Mouse (Mus musculus) heart, embryonic 13.5 days (tissue): ENCODE measurements around the gene Ghdc. TPM values are rescaled to one million over a fixed set of nuclear protein-coding genes. Genes with fewer than 3 reads are reported as not detected.

Experiments
- ATAC-seq: fragments of 200-750 bp; cut with Nextera tagmentation; 2 replicates; pipeline ENCODE4 v1.8.0; 2017; ENCODE audit warnings: moderate TSS enrichment; ENCODE audit not compliant: insufficient number of reproducible peaks, low FRiP score, low TSS enrichment; ENCODE audit errors: extremely low read depth
- H3K27ac ChIP-seq: fragments of 300-500 bp; sonication (generic); replicated peaks from 2 replicates; pipeline ENCODE4 v1.5.1; 2015; ENCODE audit warnings: moderate library complexity, mild to moderate bottlenecking, inconsistent platforms
- H3K27me3 ChIP-seq: fragments of 300-500 bp; sonication (generic); replicated peaks from 2 replicates; pipeline ENCODE4 v1.6.1; 2015; ENCODE audit warnings: mild to moderate bottlenecking, inconsistent platforms
- H3K36me3 ChIP-seq: fragments of 300-500 bp; sonication (generic); 2 replicates; pipeline ENCODE4 v1.6.1; 2015; ENCODE audit warnings: mild to moderate bottlenecking, inconsistent platforms
- H3K4me1 ChIP-seq: fragments of 300-500 bp; sonication (generic); 2 replicates; pipeline ENCODE4 v1.6.1; 2015; ENCODE audit warnings: inconsistent platforms
- H3K4me2 ChIP-seq: fragments of 300-500 bp; sonication (generic); 2 replicates; pipeline ENCODE4 v1.6.1; 2015; ENCODE audit warnings: inconsistent platforms, mild to moderate bottlenecking, moderate library complexity
- H3K4me3 ChIP-seq: fragments of 300-500 bp; sonication (generic); 2 replicates; pipeline ENCODE4 v1.5.1; 2015; ENCODE audit warnings: moderate library complexity, mild to moderate bottlenecking, inconsistent platforms
- H3K9ac ChIP-seq: fragments of 300-500 bp; sonication (generic); 2 replicates; pipeline ENCODE4 v1.6.1; 2015; ENCODE audit warnings: inconsistent platforms, mild to moderate bottlenecking, moderate library complexity
- H3K9me3 ChIP-seq: fragments of 300-500 bp; sonication (generic); 2 replicates; pipeline ENCODE4 v1.6.1; 2016; ENCODE audit warnings: inconsistent platforms
- WGBS: fragments of 180-500 bp; shearing (Covaris S2); methylation state at CpG from one replicate; pipeline ENCODE4 v1.1.7; 2015; ENCODE audit warnings: mixed read lengths; 5-methylcytosine and 5-hydroxymethylcytosine counted together
- polyA plus RNA-seq: library from polyadenylated mRNA; unstranded; fragments of >200 nt; fragmentation: Nextera tagmentation; extraction: Ambion mirVana; gene quantifications from 2 replicates; pipeline ENCODE4 v1.2.1, GENCODE M21; 2015

Ghdc gene
- polyA plus RNA-seq, 1 experiment from 2014 or later, result 6.0 TPM

DNA sequence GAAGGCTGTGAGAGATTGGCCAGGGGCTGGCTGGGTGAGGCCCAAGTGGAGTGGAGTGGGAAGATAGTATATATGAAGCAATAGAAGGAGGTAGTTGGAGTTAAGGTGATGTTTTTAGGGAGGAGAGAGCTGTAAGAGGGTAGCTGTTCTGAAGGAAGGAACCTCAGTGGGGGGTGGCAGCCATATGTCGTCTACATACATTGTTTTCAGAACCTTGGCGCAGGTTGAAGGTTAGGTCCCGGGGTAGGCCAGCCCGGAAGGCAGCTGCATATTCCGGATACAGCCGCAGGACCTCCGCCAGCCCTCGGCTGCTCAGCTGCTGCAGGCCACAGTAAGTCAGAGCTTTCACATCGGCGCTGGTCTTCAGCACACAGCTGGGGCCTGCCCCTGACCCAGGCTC lies 24.2 kb downstream of the Ghdc start:
- Histone ChIP-seq H3K4me1 (no peaks in the 10 kb centered on the region), H3K9ac (no peak overlapping the region), H3K27ac (no peak overlapping the region), H3K36me3 (no peaks in the 10 kb centered on the region), H3K27me3 (peaks cover 74% of the 10 kb centered on the region), H3K4me2 (no peak overlapping the region), H3K4me3 (no peak overlapping the region), H3K9me3 (no peaks in the 10 kb centered on the region)
- ATAC-seq, result no peak
- 79% methylated on average over 10 of the region's 10 CpGs for WGBS

DNA sequence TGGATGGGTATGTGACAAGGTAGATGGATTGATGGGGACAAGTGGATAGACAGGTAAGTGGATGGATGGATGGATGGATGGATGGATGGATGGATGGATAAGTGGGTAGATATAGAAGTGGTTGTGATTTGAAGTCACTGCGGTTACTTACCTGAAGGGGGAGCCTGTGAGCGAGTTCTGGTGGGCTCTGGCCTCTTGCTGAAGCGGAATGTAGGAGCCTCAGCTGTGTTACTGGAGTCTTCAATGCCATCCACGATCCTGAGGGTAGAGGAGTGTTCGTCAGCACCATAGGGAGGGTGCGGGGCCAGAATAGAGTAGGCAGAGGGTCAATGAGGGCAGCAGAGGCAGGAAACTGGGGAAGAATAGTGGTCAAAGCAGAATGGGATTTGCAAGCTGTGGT lies 25.7 kb downstream of the Ghdc start:
- Histone ChIP-seq H3K9ac (no peak overlapping the region), H3K9me3 (no peaks in the 10 kb centered on the region), H3K4me3 (no peak overlapping the region), H3K27me3 (peaks cover 73% of the 10 kb centered on the region), H3K4me2 (no peak overlapping the region), H3K4me1 (no peaks in the 10 kb centered on the region), H3K27ac (no peak overlapping the region), H3K36me3 (no peaks in the 10 kb centered on the region)
- no peak for ATAC-seq
- 16% methylated on average over 6 of the region's 6 CpGs for WGBS

DNA sequence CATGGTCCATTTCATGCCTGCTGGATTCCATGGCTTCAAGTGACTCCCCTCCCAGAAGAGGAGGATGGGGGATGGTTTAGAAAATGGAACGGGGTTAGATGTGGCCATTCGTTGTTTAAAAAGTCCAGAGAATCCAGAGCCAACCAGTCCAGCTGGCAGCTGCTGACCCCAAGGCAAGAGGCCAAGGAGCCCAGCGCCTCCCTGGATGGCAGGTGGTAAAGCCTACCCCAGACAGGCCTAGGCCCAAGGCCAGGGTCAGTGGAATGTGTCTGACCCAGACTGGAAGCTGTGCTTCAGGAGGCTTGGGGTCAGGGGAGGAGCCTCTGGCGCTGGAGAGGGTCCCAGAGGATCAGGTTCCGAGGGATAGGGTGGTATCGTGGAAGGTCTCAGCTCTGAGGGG lies 29.4 kb downstream of the Ghdc start:
- ATAC-seq, result no peak
- 58% methylated on average over 6 of the region's 6 CpGs for WGBS
- H3K4me1 ChIP-seq, result peaks cover 15% of the 10 kb centered on the region
- H3K27me3 ChIP-seq, result peaks cover 41% of the 10 kb centered on the region
- H3K4me2 ChIP-seq, result no peak overlapping the region
- H3K27ac ChIP-seq, result no peak overlapping the region
- no peaks in the 10 kb centered on the region for H3K36me3 ChIP-seq
- H3K9ac ChIP-seq, result no peak overlapping the region
- no peak overlapping the region for H3K4me3 ChIP-seq
- no peaks in the 10 kb centered on the region for H3K9me3 ChIP-seq

DNA sequence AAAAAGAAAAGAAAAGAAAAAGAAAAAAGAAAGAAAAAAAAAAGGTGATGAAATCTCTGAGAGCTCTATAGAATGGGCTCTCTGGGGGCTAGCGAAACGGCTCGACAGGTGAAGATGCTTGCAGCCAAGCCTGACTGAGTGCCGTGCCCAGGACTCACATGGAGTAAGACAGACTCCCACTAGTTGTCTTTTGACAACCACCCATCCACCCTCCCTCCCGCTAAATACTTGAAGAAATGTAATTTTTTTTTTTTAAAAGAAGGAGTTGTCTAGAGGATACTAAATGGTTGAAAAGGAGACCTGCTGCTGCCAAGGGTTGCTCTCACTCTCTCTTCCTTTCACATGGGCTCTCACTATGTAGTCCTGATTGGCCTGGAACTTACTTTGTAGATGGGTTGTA lies 32.0 kb downstream of the Ghdc start:
- Histone ChIP-seq H3K9ac (peak overlapping the region; percentile 84), H3K27ac (peak overlapping the region; percentile 83), H3K4me3 (peak overlapping the region; percentile 87), H3K36me3 (no peaks in the 10 kb centered on the region), H3K4me2 (peak overlapping the region; percentile 81), H3K9me3 (no peaks in the 10 kb centered on the region), H3K27me3 (peaks cover 23% of the 10 kb centered on the region), H3K4me1 (peaks cover 27% of the 10 kb centered on the region)
- 17% methylated on average over 5 of the region's 5 CpGs for WGBS
- no peak for ATAC-seq

GRCm38 (mm10) chr11:100738066-100738604 lies 32.6 kb downstream of the Ghdc start, which contains the start of gene Rab5c:
Gene Rab5c, minus strand, starts transcription at chr11:100738215.
- peak within 1 kb of the TSS; percentile 81 for H3K4me2 ChIP-seq
- H3K4me3 ChIP-seq, result peak within 1 kb of the TSS; percentile 87
- H3K36me3 ChIP-seq, result peaks cover 2% of the 10 kb centered on the region
- ATAC-seq, result peak; percentile 99
- H3K27ac ChIP-seq, result peak within 1 kb of the TSS; percentile 83
- peak within 1 kb of the TSS; percentile 95 for H3K9ac ChIP-seq
- no peaks in the 10 kb centered on the region for H3K9me3 ChIP-seq
- under 1% methylated on average over 39 of the region's 39 CpGs for WGBS
- H3K27me3 ChIP-seq, result peaks cover 23% of the 10 kb centered on the region
- peaks cover 27% of the 10 kb centered on the region for H3K4me1 ChIP-seq

DNA sequence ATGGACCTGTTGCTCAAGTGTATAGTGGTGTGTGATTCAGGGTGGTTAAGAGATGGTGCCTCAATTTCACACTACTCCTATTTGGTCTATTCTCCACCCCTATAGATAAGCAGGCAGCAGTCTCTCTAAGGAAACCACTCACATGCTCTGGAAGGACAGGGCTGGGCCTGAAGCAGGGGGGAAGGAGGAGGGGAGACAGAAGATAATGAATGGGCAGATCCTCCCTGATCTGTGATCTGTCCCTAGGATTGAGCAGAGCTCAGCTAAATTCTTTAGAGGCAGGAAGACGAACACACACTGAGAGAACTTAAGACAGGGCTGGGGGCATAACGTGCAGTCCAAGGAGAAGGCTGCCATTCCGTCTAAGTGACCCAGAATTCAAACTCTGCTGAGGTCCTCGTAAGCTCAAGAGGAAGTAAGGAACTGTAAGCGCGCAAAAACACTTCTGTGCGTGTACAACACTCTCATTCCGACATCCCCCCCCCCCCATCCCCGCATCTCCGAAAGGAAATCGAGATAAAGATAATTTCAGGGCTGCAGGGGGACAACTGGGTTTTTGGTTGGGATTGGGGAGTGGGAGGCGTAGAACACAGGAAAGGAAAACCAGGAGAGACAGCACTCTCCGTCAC lies 33.5 kb downstream of the Ghdc start:
- H3K27me3 ChIP-seq, result peaks cover 18% of the 10 kb centered on the region
- peak overlapping the region; percentile 87 for H3K4me3 ChIP-seq
- peak overlapping the region; percentile 81 for H3K4me2 ChIP-seq
- under 1% methylated on average over 13 of the region's 13 CpGs for WGBS
- H3K36me3 ChIP-seq, result peaks cover 11% of the 10 kb centered on the region
- H3K9ac ChIP-seq, result peak overlapping the region; percentile 95
- peaks cover 27% of the 10 kb centered on the region for H3K4me1 ChIP-seq
- no peak for ATAC-seq
- peak overlapping the region; percentile 74 for H3K27ac ChIP-seq
- no peaks in the 10 kb centered on the region for H3K9me3 ChIP-seq

- peak overlapping the region; percentile 87 for H3K4me3 ChIP-seq
- H3K9me3 ChIP-seq, result no peaks in the 10 kb centered on the region
- H3K27me3 ChIP-seq, result peaks cover 18% of the 10 kb centered on the region
- H3K4me1 ChIP-seq, result peaks cover 27% of the 10 kb centered on the region
- peak overlapping the region; percentile 81 for H3K4me2 ChIP-seq
- H3K27ac ChIP-seq, result peak overlapping the region; percentile 74; the same call in 1 of the 2 replicates
- peak overlapping the region; percentile 95 for H3K9ac ChIP-seq
- peaks cover 16% of the 10 kb centered on the region for H3K36me3 ChIP-seq
- WGBS, result 60% methylated on average over 4 of the region's 4 CpGs
- no peak for ATAC-seq
Measured at GRCm38 (mm10) chr11:100736746-100737080, 34.0 kb downstream of the Ghdc start.

DNA sequence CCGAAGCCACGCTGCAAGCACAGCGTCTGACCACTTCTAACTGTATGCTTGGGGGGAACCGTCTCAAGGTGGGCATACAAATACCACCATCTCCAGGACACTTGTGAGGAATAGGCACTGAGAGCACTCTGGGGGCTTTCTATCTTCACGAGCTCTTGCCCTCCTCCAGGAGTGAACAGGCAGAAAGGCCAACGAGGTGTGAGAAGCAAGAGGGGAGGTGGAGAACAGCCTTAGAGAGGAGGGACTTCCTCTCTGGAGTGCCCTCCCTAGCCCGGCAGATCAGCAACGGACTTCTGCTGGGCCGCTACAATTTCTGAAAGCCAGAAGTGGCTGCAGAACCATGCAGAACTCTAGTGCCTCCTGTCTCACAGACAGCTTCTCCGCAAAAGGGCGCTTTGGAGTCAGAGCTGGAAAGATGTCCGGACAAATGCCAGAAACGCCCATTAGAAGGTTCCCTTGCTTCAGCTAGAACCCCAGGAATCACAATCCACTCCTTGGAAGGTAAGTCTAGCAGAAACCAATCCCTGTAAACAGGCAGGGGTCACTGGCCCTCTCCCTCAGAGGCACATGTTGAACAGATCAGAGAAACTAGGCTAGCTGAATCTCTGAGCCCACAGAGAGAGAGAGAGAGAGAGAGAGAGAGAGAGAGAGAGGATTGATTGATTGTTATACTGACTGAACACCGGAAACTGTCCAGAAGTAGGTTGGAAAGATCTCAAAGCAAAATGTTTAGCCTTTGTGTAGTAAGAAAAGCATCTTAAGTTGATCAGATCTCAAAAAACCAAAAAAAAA lies 34.6 kb downstream of the Ghdc start:
- no peak for ATAC-seq
- H3K27me3 ChIP-seq, result peaks cover 14% of the 10 kb centered on the region
- peak overlapping the region; percentile 74 for H3K27ac ChIP-seq
- peak overlapping the region; percentile 87 for H3K4me3 ChIP-seq
- no peaks in the 10 kb centered on the region for H3K9me3 ChIP-seq
- 60% methylated on average over 14 of the region's 14 CpGs for WGBS
- peak overlapping the region; percentile 81 for H3K4me2 ChIP-seq
- H3K4me1 ChIP-seq, result peaks cover 27% of the 10 kb centered on the region
- peak overlapping the region; percentile 95 for H3K9ac ChIP-seq
- peaks cover 18% of the 10 kb centered on the region for H3K36me3 ChIP-seq

- Histone ChIP-seq H3K27me3 (peaks cover 8% of the 10 kb centered on the region), H3K27ac (no peak overlapping the region; the same call in 1 of the 2 replicates), H3K9ac (peak overlapping the region; percentile 95), H3K36me3 (peaks cover 18% of the 10 kb centered on the region), H3K9me3 (no peaks in the 10 kb centered on the region), H3K4me2 (peak overlapping the region; percentile 81), H3K4me3 (peak overlapping the region; percentile 87), H3K4me1 (peaks cover 27% of the 10 kb centered on the region)
- 88% methylated on average over 9 of the region's 9 CpGs for WGBS
- no peak for ATAC-seq
Measured at GRCm38 (mm10) chr11:100735134-100735865, 35.5 kb downstream of the Ghdc start.

DNA sequence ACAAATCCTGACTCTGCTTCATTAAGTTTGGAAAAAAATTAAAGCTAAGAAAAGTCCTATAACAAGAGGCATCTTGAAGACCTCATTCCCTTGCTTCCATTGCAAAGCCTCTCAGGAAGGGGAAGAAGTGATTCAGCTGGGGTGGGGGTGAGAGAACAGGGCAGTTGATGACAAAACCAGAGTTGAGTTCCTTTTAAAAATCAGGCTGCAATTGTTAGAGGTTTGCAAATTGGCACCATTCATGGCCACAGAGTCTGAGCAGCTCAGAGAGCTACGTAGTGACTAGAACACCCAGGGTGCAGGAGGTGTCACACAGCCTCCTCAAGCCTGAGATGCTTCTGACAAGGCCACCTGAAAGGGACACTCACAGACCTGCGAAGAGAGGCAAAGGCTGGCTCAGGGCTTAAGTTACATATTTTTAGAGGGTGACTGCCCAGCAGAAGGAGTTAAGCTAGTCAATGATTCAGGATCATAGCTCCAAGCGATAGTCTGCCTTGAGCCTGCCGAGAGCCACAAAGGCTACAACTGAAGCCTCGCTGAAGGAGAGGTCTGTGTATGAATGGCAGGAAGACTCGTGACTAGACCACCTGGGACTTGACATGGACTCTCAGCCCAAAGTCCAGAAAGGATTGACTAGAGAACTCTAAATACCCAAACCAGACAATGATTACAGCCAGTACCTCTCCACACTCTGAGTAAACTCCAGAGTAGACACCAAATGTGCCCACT lies 40.1 kb downstream of the Ghdc start:
- Histone ChIP-seq H3K36me3 (peaks cover 37% of the 10 kb centered on the region), H3K27me3 (no peaks in the 10 kb centered on the region), H3K4me3 (no peak overlapping the region), H3K9me3 (no peaks in the 10 kb centered on the region), H3K9ac (no peak overlapping the region), H3K4me1 (peaks cover 9% of the 10 kb centered on the region), H3K4me2 (no peak overlapping the region), H3K27ac (no peak overlapping the region)
- no peak for ATAC-seq
- 81% methylated on average over 6 of the region's 6 CpGs for WGBS
